Mouse (Mus musculus) embryonic fibroblast, embryonic 13.5 days (primary cell): ENCODE measurements around the gene Frem1.

Experiments used
- CTCF ChIP-seq: IDR thresholded peaks from 2 replicates; pipeline ENCODE4 v1.5.1; 2011; ENCODE audit warnings: mild to moderate bottlenecking, control low read depth, low read length, moderate library complexity, borderline replicate concordance; ENCODE audit not compliant: insufficient read depth
- POLR2A ChIP-seq: IDR thresholded peaks from 2 replicates; pipeline ENCODE4 v1.6.1; 2011; ENCODE audit warnings: low read depth, mild to moderate bottlenecking, control low read depth, low read length, moderate library complexity

- TF ChIP-seq POLR2A (no peak), CTCF (no peak)
These were observed 167.3 kb downstream of the Frem1 start, which contains the start of gene Cer1 for GRCm38 (mm10) chr4:82884636-82885534.
